Mouse (Mus musculus) adrenal gland, adult 2 months (tissue): ENCODE measurements around the gene Slc7a5. TPM values are rescaled to one million over a fixed set of nuclear protein-coding genes. Genes with fewer than 3 reads are reported as not detected.

ENCODE experiments used
- DNase-seq: peaks from one replicate; pipeline ENCODE4 v3.0.0; 2021
- polyA plus RNA-seq: library from polyadenylated mRNA; depleted of rRNA; stranded (reverse); fragments of >200 nt; gene quantifications from 2 replicates; pipeline ENCODE4 v1.2.3, GENCODE M21; 2012
- total RNA-seq, 2 experiments: library from RNA; stranded (reverse); gene quantifications; 2 replicates each; pipeline ENCODE4 v1.2.3; 2021

The Slc7a5 gene
- total and polyA plus RNA-seq, 3 experiments = 38.9 to 93.9 (median 46.4) TPM

- DNase-seq = no peak
Observed at GRCm38 (mm10) chr8:121908378-121909147, 1.1 kb upstream of the Slc7a5 start.

- DNase-seq = peak; percentile 52
Observed at GRCm38 (mm10) chr8:121906542-121907512, 667 bp downstream of the Slc7a5 start.

- no peak for DNase-seq
Observed at GRCm38 (mm10) chr8:121905864-121906263, 1.6 kb downstream of the Slc7a5 start.

GRCm38 (mm10) chr8:121905420-121905819 lies 2.1 kb downstream of the Slc7a5 start:
- no peak for DNase-seq

GRCm38 (mm10) chr8:121904999-121905398 lies 2.5 kb downstream of the Slc7a5 start:
- DNase-seq = no peak

GRCm38 (mm10) chr8:121903977-121904376 lies 3.5 kb downstream of the Slc7a5 start:
- no peak for DNase-seq

- DNase-seq = peak; percentile 92
Observed at GRCm38 (mm10) chr8:121901498-121902236, 5.8 kb downstream of the Slc7a5 start.

GRCm38 (mm10) chr8:121899180-121900044 lies 8.1 kb downstream of the Slc7a5 start:
- no peak for DNase-seq

- peak; percentile 94 for DNase-seq
Observed at GRCm38 (mm10) chr8:121898401-121898931, 9.0 kb downstream of the Slc7a5 start.

GRCm38 (mm10) chr8:121897871-121898381 lies 9.6 kb downstream of the Slc7a5 start:
- DNase-seq = peak; percentile 77

- no peak for DNase-seq
Observed at GRCm38 (mm10) chr8:121897205-121897604, 10.3 kb downstream of the Slc7a5 start.

- peak; percentile 56 for DNase-seq
Observed at GRCm38 (mm10) chr8:121896476-121897145, 10.9 kb downstream of the Slc7a5 start.

- peak; percentile 40 for DNase-seq
Observed at GRCm38 (mm10) chr8:121895910-121896309, 11.6 kb downstream of the Slc7a5 start.

GRCm38 (mm10) chr8:121892875-121893274 lies 14.6 kb downstream of the Slc7a5 start:
- peak; percentile 67 for DNase-seq

GRCm38 (mm10) chr8:121889810-121890785 lies 17.4 kb downstream of the Slc7a5 start:
- DNase-seq = peak; percentile 15

GRCm38 (mm10) chr8:121889317-121889716 lies 18.2 kb downstream of the Slc7a5 start:
- DNase-seq = peak; percentile 80

GRCm38 (mm10) chr8:121887547-121887946 lies 19.9 kb downstream of the Slc7a5 start:
- DNase-seq = no peak

- no peak for DNase-seq
Observed at GRCm38 (mm10) chr8:121885433-121885832, 22.1 kb downstream of the Slc7a5 start.

GRCm38 (mm10) chr8:121885001-121885400 lies 22.5 kb downstream of the Slc7a5 start:
- no peak for DNase-seq
